Mouse (Mus musculus) G1E (cell line): ENCODE measurements at regions not wholly inside any gene's neighbourhood (a gene's known extent, or its start where the extent isn't known, plus 50 kb on each side); places are given as distances from the start of the nearest gene placed in this dataset.

ENCODE experiments used
- ATAC-seq: 2 replicates; pipeline ENCODE4 v1.8.0; 2016; ENCODE audit warnings: mild to moderate bottlenecking; ENCODE audit not compliant: insufficient number of reproducible peaks, poor library complexity, low FRiP score, severe bottlenecking; ENCODE audit errors: extremely low read depth
- DNase-seq: peaks from one replicate; pipeline ENCODE4 v3.0.0; 2012; ENCODE audit warnings: low spot score
- H3K27me3 ChIP-seq: 2 replicates; pipeline ENCODE4 v1.6.1; 2012; ENCODE audit warnings: mild to moderate bottlenecking, low read length, inconsistent platforms; ENCODE audit not compliant: insufficient read depth
- H3K36me3 ChIP-seq: replicated peaks from 2 replicates; pipeline ENCODE3; 2012; ENCODE audit warnings: mild to moderate bottlenecking, inconsistent platforms
- H3K4me1 ChIP-seq: 2 replicates; pipeline ENCODE4 v1.6.1; 2012; ENCODE audit warnings: low read depth, low read length, inconsistent platforms, mixed read lengths; ENCODE audit not compliant: insufficient read depth
- H3K4me3 ChIP-seq: 2 replicates; pipeline ENCODE4 v1.5.1; 2012; ENCODE audit warnings: low read depth, mild to moderate bottlenecking, inconsistent platforms, low read length, moderate library complexity, mixed read lengths
- H3K9me3 ChIP-seq: replicated peaks from 2 replicates; pipeline ENCODE4 v1.6.1; 2012; ENCODE audit warnings: inconsistent platforms
- CTCF ChIP-seq: IDR thresholded peaks from 2 replicates; pipeline ENCODE4 v1.5.1; 2012; ENCODE audit warnings: low read depth, low read length, inconsistent platforms, mixed read lengths
- GATA1 ChIP-seq: IDR thresholded peaks from 2 replicates; pipeline ENCODE4 v1.6.1; 2012; ENCODE audit warnings: borderline replicate concordance, low read length, inconsistent platforms, mixed read lengths
- GATA2 ChIP-seq: IDR thresholded peaks from 2 replicates; pipeline ENCODE4 v1.6.1; 2012; ENCODE audit warnings: low read depth, low read length, inconsistent platforms, borderline replicate concordance
- POLR2AphosphoS5 ChIP-seq: IDR thresholded peaks from 2 replicates; pipeline ENCODE4 v1.6.1; 2012; ENCODE audit warnings: low read depth, low read length, inconsistent platforms; ENCODE audit not compliant: insufficient replicate concordance
- TAL1 ChIP-seq: conservative IDR thresholded peaks from 2 replicates; pipeline ENCODE4 v1.6.1; 2012; ENCODE audit warnings: low read depth, low read length, inconsistent platforms, mixed read lengths

GRCm38 (mm10) chr5:111848917-111849316, 115.2 kb downstream of the Gm26897 start:
- no peak for ATAC-seq
- H3K9me3 ChIP-seq: peaks cover 88% of the 10 kb centered on the region
- TF ChIP-seq CTCF: no peak
- no peak for TF ChIP-seq TAL1
- TF ChIP-seq GATA1: no peak
- TF ChIP-seq GATA2: no peak
- no peaks in the 10 kb centered on the region for H3K36me3 ChIP-seq
- no peaks in the 10 kb centered on the region for H3K27me3 ChIP-seq
- H3K4me1 ChIP-seq: no peaks in the 10 kb centered on the region
- no peak overlapping the region for H3K4me3 ChIP-seq
- no peak for DNase-seq

DNA sequence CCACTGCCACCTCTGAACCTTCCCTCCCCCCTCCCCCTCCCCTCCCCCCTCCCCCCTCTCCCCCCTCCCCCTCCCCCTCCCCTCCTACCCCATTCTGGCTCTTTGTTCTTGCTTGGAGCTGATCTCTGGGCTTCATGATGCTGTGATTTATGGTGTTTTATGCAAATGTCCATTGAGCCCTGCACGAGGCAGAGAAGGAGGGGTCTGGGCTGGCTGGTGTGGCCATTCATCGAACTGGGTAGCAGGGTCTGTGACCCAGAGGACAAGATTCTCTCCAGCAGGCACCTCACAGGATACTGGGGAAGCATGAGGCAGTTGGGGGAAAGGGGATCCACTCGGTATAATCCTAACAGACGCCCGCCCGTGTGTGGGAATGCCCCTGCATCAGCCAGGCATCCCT, 119.0 kb downstream of the Gm26897 start:
- Histone ChIP-seq H3K27me3 (no peaks in the 10 kb centered on the region), H3K9me3 (peaks cover 87% of the 10 kb centered on the region), H3K36me3 (no peaks in the 10 kb centered on the region), H3K4me1 (no peaks in the 10 kb centered on the region), H3K4me3 (no peak overlapping the region)
- DNase-seq (no peak), ATAC-seq (no peak)
- TF ChIP-seq POLR2AphosphoS5: no peak
- no peak for TF ChIP-seq TAL1
- no peak for TF ChIP-seq GATA1
- no peak for TF ChIP-seq CTCF
- TF ChIP-seq GATA2: no peak

GRCm38 (mm10) chr5:111855366-111855765, 121.6 kb downstream of the Gm26897 start:
- TF ChIP-seq GATA1 (no peak), GATA2 (no peak), TAL1 (no peak), CTCF (no peak), POLR2AphosphoS5 (no peak)
- H3K36me3 ChIP-seq: no peaks in the 10 kb centered on the region
- no peak overlapping the region for H3K4me3 ChIP-seq
- ATAC-seq: no peak
- no peaks in the 10 kb centered on the region for H3K27me3 ChIP-seq
- DNase-seq: no peak
- H3K4me1 ChIP-seq: no peaks in the 10 kb centered on the region
- H3K9me3 ChIP-seq: peaks cover 89% of the 10 kb centered on the region

DNA sequence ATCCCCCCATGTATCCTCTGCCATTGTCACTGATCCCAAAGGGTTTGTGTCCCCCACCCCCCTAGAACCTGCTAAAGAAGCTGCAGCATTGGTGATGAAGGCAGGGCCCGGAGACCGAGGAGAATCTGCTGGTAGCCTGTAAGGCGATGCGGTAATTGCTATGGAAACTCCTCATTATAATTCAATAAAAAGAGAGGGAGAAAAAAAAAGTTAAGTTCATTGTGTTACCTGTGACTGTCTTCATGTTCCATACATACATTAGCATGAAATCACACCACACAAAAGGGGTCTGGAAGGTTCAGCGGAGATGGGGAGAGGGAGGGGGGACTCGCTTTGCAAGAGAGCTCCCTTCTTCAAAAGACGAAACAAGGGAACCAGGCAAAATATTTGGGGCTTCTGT, 123.5 kb downstream of the Gm26897 start:
- no peak for DNase-seq
- Histone ChIP-seq H3K4me3 (no peak overlapping the region), H3K4me1 (no peaks in the 10 kb centered on the region), H3K27me3 (no peaks in the 10 kb centered on the region), H3K9me3 (peaks cover 89% of the 10 kb centered on the region), H3K36me3 (no peaks in the 10 kb centered on the region)
- TF ChIP-seq GATA2 (no peak), GATA1 (no peak), TAL1 (no peak), CTCF (no peak), POLR2AphosphoS5 (no peak)
- no peak for ATAC-seq

- no peak overlapping the region for H3K4me3 ChIP-seq
- no peaks in the 10 kb centered on the region for H3K4me1 ChIP-seq
- no peaks in the 10 kb centered on the region for H3K27me3 ChIP-seq
- H3K9me3 ChIP-seq: peaks cover 91% of the 10 kb centered on the region
- no peaks in the 10 kb centered on the region for H3K36me3 ChIP-seq
- no peak for TF ChIP-seq CTCF
- no peak for TF ChIP-seq TAL1
- no peak for TF ChIP-seq POLR2AphosphoS5
- TF ChIP-seq GATA2: no peak
- TF ChIP-seq GATA1: no peak
- DNase-seq: no peak
- no peak for ATAC-seq
Observed at GRCm38 (mm10) chr5:111860436-111860835, 126.7 kb downstream of the Gm26897 start.

DNA sequence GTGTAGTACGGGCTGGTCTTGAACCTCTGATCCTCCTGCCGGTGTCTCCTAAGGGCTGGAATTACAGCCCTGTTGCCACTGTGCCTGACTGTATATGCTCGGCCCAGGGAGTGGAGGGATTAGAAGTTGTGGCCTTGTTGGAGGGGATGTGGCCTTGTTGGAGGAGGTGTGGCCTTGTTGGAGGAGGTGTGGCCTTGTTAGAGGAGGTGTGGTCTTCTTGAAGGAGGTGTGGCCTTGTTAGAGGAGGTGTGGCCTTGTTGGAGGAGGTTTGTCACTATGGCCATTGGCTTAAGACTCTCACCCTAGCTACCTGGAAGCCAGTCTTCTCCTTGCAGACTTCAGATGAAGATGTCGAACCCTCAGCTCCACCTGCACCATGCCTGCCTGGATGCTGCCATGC, 128.6 kb downstream of the Gm26897 start:
- ATAC-seq: no peak
- no peak for DNase-seq
- H3K27me3 ChIP-seq: no peaks in the 10 kb centered on the region
- TF ChIP-seq GATA2: no peak
- no peak for TF ChIP-seq TAL1
- TF ChIP-seq GATA1: no peak
- TF ChIP-seq POLR2AphosphoS5: no peak
- no peak for TF ChIP-seq CTCF
- no peaks in the 10 kb centered on the region for H3K4me1 ChIP-seq
- H3K4me3 ChIP-seq: no peak overlapping the region
- no peaks in the 10 kb centered on the region for H3K36me3 ChIP-seq
- H3K9me3 ChIP-seq: peaks cover 87% of the 10 kb centered on the region
